Mouse (Mus musculus) left cerebral cortex, adult 9 months (tissue): Measurements from ENCODE around the gene Liph.
"Not testable (repeated sequence)": the region's sequence is repeated elsewhere in the genome, so short reads cannot be mapped to it uniquely, and the experiment has no call there.

Source experiments
- DNase-seq, 2 experiments: peaks; one replicate each; pipeline ENCODE4 v3.0.0; 2022; ENCODE audit warnings: low spot score in 2 of 2

Gene Liph

GRCm38 (mm10) chr16:21995304-21995703 lies at the start of gene Liph:
TSS of gene Liph (minus strand) at chr16:21995663.
- DNase-seq, result no peak

- no peak for DNase-seq
Measured at GRCm38 (mm10) chr16:22043830-22044229, 48.4 kb upstream of the Liph start.

- DNase-seq, result no peak
Measured at GRCm38 (mm10) chr16:22039978-22040377, 44.5 kb upstream of the Liph start.

GRCm38 (mm10) chr16:22038554-22038953 lies 43.1 kb upstream of the Liph start:
- DNase-seq, result no peak

GRCm38 (mm10) chr16:22027474-22027873 lies 32.0 kb upstream of the Liph start:
- no peak for DNase-seq

- DNase-seq, result no peak
Measured at GRCm38 (mm10) chr16:22022122-22022521, 26.7 kb upstream of the Liph start.

GRCm38 (mm10) chr16:22015569-22015968 lies 20.1 kb upstream of the Liph start:
- no peak for DNase-seq

GRCm38 (mm10) chr16:22009596-22009995 lies 14.1 kb upstream of the Liph start:
- peak in 1 of 2 experiments; percentile 19 for DNase-seq

GRCm38 (mm10) chr16:22009099-22009584 lies 13.7 kb upstream of the Liph start, which contains the start of gene Senp2:
TSS of gene Senp2 (plus strand) at chr16:22009484.
- peak; percentile 100 for DNase-seq

- no peak for DNase-seq
Measured at GRCm38 (mm10) chr16:22001606-22002005, 6.1 kb upstream of the Liph start.

- no peak for DNase-seq
Measured at GRCm38 (mm10) chr16:22001172-22001571, 5.7 kb upstream of the Liph start.

- DNase-seq, result no peak
Measured at GRCm38 (mm10) chr16:21999941-22000690, 4.7 kb upstream of the Liph start.

- DNase-seq, result peak in 1 of 2 experiments; percentile 16
Measured at GRCm38 (mm10) chr16:21998061-21998460, 2.6 kb upstream of the Liph start.

GRCm38 (mm10) chr16:21996881-21997641 lies 1.6 kb upstream of the Liph start:
- DNase-seq, result no peak

- DNase-seq, result no peak
Measured at GRCm38 (mm10) chr16:21996402-21996801, 939 bp upstream of the Liph start.

GRCm38 (mm10) chr16:21991774-21992173 lies 3.7 kb downstream of the Liph start:
- no peak for DNase-seq

- DNase-seq, result not testable (repeated sequence)
Measured at GRCm38 (mm10) chr16:21990893-21991292, 4.6 kb downstream of the Liph start.

- DNase-seq, result no peak
Measured at GRCm38 (mm10) chr16:21987956-21988355, 7.5 kb downstream of the Liph start.

GRCm38 (mm10) chr16:21986191-21986590 lies 9.3 kb downstream of the Liph start:
- DNase-seq, result no peak

- DNase-seq, result no peak
Measured at GRCm38 (mm10) chr16:21984091-21984490, 11.4 kb downstream of the Liph start.

- no peak for DNase-seq
Measured at GRCm38 (mm10) chr16:21983581-21983980, 11.9 kb downstream of the Liph start.

GRCm38 (mm10) chr16:21983146-21983545 lies 12.3 kb downstream of the Liph start:
- DNase-seq, result no peak

- no peak for DNase-seq
Measured at GRCm38 (mm10) chr16:21977347-21977746, 18.1 kb downstream of the Liph start.
